Mouse (Mus musculus) left cerebral cortex, postnatal 25 days (tissue): ENCODE data around the gene Gm28308. TPM values are rescaled to one million over a fixed set of nuclear protein-coding genes. Genes with fewer than 3 reads are reported as not detected.

Experiments
- DNase-seq, 2 experiments: peaks; one replicate each; pipeline ENCODE4 v3.0.0; 2022; ENCODE audit warnings: low spot score in 2 of 2, mixed read lengths in 1 of 2
- intact Hi-C: fragments of 180-260 bp; cut with DNase I; formaldehyde crosslinking; loops from one replicate; pipeline ENCODE4 v1.15.1; 2025
- total RNA-seq, 2 experiments: library from RNA; stranded (reverse); gene quantifications; 2 replicates each; pipeline ENCODE4 v1.2.3; 2021

Gm28308 gene
- total RNA-seq, 2 experiments from 2014 or later, result not detected

- peak; percentile 46 to 60 for DNase-seq
- intact Hi-C loops, result loop anchor here (5.0 kb wide), 1 partner anchor 204 kb away; no protein-coding TSS in a partner anchor
Observed at GRCm38 (mm10) chr6:52211170-52211935, 1.8 kb downstream of the Gm28308 start.

- DNase-seq, result no peak
- intact Hi-C loops, result loop anchor here (5.0 kb wide), 1 partner anchor 202 kb away; no protein-coding TSS in a partner anchor
Observed at GRCm38 (mm10) chr6:52209685-52210046, 3.5 kb downstream of the Gm28308 start.

GRCm38 (mm10) chr6:52208868-52209684 is 4.1 kb downstream of the Gm28308 start:
- DNase-seq, result no peak
- intact Hi-C loops, result no loop called here

GRCm38 (mm10) chr6:52208072-52208867 is 4.9 kb downstream of the Gm28308 start, which contains the start of gene Hoxa6:
Hoxa6 (minus strand) TSS chr6:52208722.
- DNase-seq, result no peak
- intact Hi-C loops, result no loop called here

GRCm38 (mm10) chr6:52207684-52207976 is 5.5 kb downstream of the Gm28308 start:
- DNase-seq, result no peak

GRCm38 (mm10) chr6:52206882-52207683 is 6.1 kb downstream of the Gm28308 start:
- intact Hi-C loops, result no loop called here
- no peak for DNase-seq

More at GRCm38 (mm10) chr6:52207684-52207976, 5.5 kb downstream of the Gm28308 start:
- intact Hi-C loops, result no loop called here

- intact Hi-C loops, result no loop called here
- no peak for DNase-seq
Observed at GRCm38 (mm10) chr6:52205638-52206621, 7.2 kb downstream of the Gm28308 start.

- no peak for DNase-seq
- intact Hi-C loops, result no loop called here
Observed at GRCm38 (mm10) chr6:52205221-52205620, 7.9 kb downstream of the Gm28308 start.

- intact Hi-C loops, result loop anchor here (5.0 kb wide), 1 partner anchor 42 kb away; the partner anchor contains the start of gene Hoxa2
- no peak for DNase-seq
Observed at GRCm38 (mm10) chr6:52204050-52204752, 8.9 kb downstream of the Gm28308 start, which contains the start of gene Hoxa5. Hoxa5 (minus strand) TSS chr6:52204587.

- intact Hi-C loops, result loop anchor here (5.0 kb wide), 1 partner anchor 41 kb away; the partner anchor contains the start of gene Hoxa2
- DNase-seq, result no peak
Observed at GRCm38 (mm10) chr6:52203371-52204049, 9.6 kb downstream of the Gm28308 start.

GRCm38 (mm10) chr6:52203121-52203370 is 10.1 kb downstream of the Gm28308 start:
- DNase-seq, result no peak
- intact Hi-C loops, result loop anchor here (5.0 kb wide), 1 partner anchor 41 kb away; the partner anchor contains the start of gene Hoxa2

- intact Hi-C loops, result loop anchor here (5.0 kb wide), 1 partner anchor 40 kb away; the partner anchor contains the start of gene Hoxa2
- no peak for DNase-seq
Observed at GRCm38 (mm10) chr6:52202362-52203120, 10.6 kb downstream of the Gm28308 start.

GRCm38 (mm10) chr6:52201269-52201668 is 11.9 kb downstream of the Gm28308 start:
- intact Hi-C loops, result loop anchor here (5.0 kb wide), 1 partner anchor 39 kb away; the partner anchor contains the start of gene Hoxa2
- no peak for DNase-seq

- intact Hi-C loops, result loop anchor here (5.0 kb wide), 1 partner anchor 38 kb away; the partner anchor contains the start of gene Hoxa2
Observed at GRCm38 (mm10) chr6:52200751-52201250, 12.3 kb downstream of the Gm28308 start.

GRCm38 (mm10) chr6:52200073-52200750 is 12.9 kb downstream of the Gm28308 start:
- intact Hi-C loops, result loop anchor here (5.0 kb wide), 1 partner anchor 38 kb away; the partner anchor contains the start of gene Hoxa2
- no peak for DNase-seq

More at GRCm38 (mm10) chr6:52200751-52201250, 12.3 kb downstream of the Gm28308 start:
- DNase-seq, result no peak
